Mouse (Mus musculus) limb, embryonic 11.5 days (tissue): ENCODE data around the gene 1700042G07Rik. TPM values are rescaled to one million over a fixed set of nuclear protein-coding genes. Genes with fewer than 3 reads are reported as not detected.
A peak's percentile ranks its signal among the peaks of the same experiment; 100 is the strongest.

Source experiments
- ATAC-seq: fragments of 200-750 bp; cut with Nextera tagmentation; 2 replicates; pipeline ENCODE4 v1.8.0; 2017; ENCODE audit warnings: low read depth; ENCODE audit not compliant: insufficient number of reproducible peaks, low FRiP score, low TSS enrichment
- DNase-seq: peaks from one replicate; pipeline ENCODE4 v3.0.0-alpha.2; 2015; ENCODE audit warnings: low spot score
- H3K27ac ChIP-seq: fragments of 300-500 bp; sonication (generic); replicated peaks from 2 replicates; pipeline ENCODE4 v1.5.1; 2014; ENCODE audit warnings: low read depth, mild to moderate bottlenecking, low read length
- H3K27me3 ChIP-seq: fragments of 300-500 bp; sonication (generic); 2 replicates; pipeline ENCODE4 v1.6.1; 2014; ENCODE audit warnings: mild to moderate bottlenecking, low read length, mixed read lengths; ENCODE audit not compliant: control insufficient read depth, insufficient read depth
- H3K36me3 ChIP-seq: fragments of 300-500 bp; sonication (generic); 2 replicates; pipeline ENCODE4 v1.6.1; 2014; ENCODE audit warnings: mild to moderate bottlenecking, low read length, moderate library complexity, mixed read lengths; ENCODE audit not compliant: control insufficient read depth, insufficient read depth
- H3K4me1 ChIP-seq: fragments of 300-500 bp; sonication (generic); 2 replicates; pipeline ENCODE4 v1.6.1; 2014; ENCODE audit warnings: low read length, mixed read lengths; ENCODE audit not compliant: control insufficient read depth, insufficient read depth
- H3K4me2 ChIP-seq: fragments of 300-500 bp; sonication (generic); 2 replicates; pipeline ENCODE4 v1.6.1; 2014; ENCODE audit warnings: low read depth, mild to moderate bottlenecking, moderate library complexity; ENCODE audit not compliant: severe bottlenecking
- H3K4me3 ChIP-seq: fragments of 300-500 bp; sonication (generic); 2 replicates; pipeline ENCODE4 v1.5.1; 2014; ENCODE audit warnings: low read depth, low read length
- H3K9ac ChIP-seq: fragments of 300-500 bp; sonication (generic); 2 replicates; pipeline ENCODE4 v1.6.1; 2014; ENCODE audit warnings: mild to moderate bottlenecking, low read length
- H3K9me3 ChIP-seq: fragments of 300-500 bp; sonication (generic); 2 replicates; pipeline ENCODE4 v1.6.1; 2016; ENCODE audit warnings: low read length; ENCODE audit not compliant: control insufficient read depth
- WGBS: fragments of 180-500 bp; shearing (Covaris S2); extraction: QIAGEN DNeasy Blood & Tissue Kit; methylation state at CpG from one replicate; pipeline ENCODE4 v1.1.7; 2014; 5-methylcytosine and 5-hydroxymethylcytosine counted together
- polyA plus RNA-seq: library from polyadenylated mRNA; unstranded; fragments of >200 nt; fragmentation: Nextera tagmentation; extraction: Ambion mirVana; gene quantifications from 2 replicates; pipeline ENCODE4 v1.2.1, GENCODE M21; 2014

The 1700042G07Rik gene
- polyA plus RNA-seq, 1 experiment from 2014 or later, result not detected

DNA sequence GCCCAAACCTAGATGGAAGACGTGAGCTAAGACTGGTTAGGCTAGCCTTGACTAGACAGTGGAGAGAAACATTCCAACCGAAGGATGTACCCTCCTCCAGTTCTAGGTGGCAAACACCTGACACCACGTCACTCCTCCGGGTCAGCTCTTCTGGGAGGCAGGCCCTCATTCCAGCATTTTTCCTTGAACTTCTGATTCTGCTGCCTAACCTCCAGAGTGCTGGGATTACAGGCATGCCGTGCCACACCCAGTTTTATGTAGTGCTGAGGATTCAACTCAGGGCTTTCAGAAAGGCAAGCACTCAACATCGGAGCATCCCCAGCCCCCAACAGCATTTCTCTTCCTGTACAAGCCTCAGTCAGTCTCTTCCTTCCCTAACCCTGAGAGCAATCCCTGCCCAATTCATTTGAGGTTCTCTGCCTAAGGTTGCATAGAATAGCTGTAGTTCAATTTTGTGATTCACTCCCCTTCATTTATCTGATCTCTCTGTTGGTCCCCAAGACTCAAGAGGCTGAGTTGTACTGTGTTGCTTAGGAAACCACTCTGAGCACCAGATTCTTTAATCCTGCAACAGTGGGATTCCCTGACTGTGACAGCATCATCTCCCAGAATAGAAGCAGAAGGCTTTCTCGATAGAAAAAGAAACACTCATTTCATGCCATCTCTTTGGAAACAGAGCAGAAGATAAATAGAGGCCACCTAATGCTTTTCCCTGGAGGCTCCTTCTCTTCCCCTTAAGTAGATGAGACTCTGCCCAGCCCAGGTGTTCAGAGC, 32.2 kb upstream of the 1700042G07Rik start:
- DNase-seq (no peak), ATAC-seq (no peak)
- Histone ChIP-seq H3K4me2 (no peak overlapping the region), H3K36me3 (no peaks in the 10 kb centered on the region), H3K27ac (no peak overlapping the region), H3K9ac (no peak overlapping the region), H3K4me1 (peaks cover 9% of the 10 kb centered on the region; the same call in 1 of the 2 replicates), H3K9me3 (no peaks in the 10 kb centered on the region), H3K27me3 (peaks cover 7% of the 10 kb centered on the region; the same call in 1 of the 2 replicates), H3K4me3 (no peak overlapping the region)
- WGBS, result 80% methylated on average over 7 of the region's 7 CpGs

DNA sequence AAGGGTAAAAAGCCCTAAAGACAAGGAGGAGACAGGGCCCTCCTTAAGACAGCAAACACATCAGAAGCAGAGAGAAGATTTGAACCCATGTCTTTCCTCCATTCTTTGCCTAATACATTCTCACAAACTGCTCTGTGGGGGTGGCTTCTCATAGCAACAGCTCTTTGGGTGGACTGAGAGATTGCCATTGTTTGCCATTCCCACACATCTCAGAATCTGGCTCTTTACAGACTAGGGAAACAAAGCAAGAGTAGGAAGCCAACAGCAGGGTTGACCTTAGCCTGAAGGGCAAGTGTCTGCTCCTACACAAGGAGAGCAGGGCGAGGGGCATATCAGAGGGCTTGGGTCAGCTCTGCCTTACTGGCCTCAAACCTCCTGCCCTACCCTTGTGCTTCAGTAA, 31.4 kb upstream of the 1700042G07Rik start:
- DNase-seq, result no peak
- peaks cover 9% of the 10 kb centered on the region; the same call in 1 of the 2 replicates for H3K4me1 ChIP-seq
- H3K27ac ChIP-seq, result no peak overlapping the region
- ATAC-seq, result no peak
- H3K4me2 ChIP-seq, result no peak overlapping the region
- H3K27me3 ChIP-seq, result peaks cover 7% of the 10 kb centered on the region; the same call in 1 of the 2 replicates
- no peaks in the 10 kb centered on the region for H3K36me3 ChIP-seq
- no peak overlapping the region for H3K9ac ChIP-seq
- no peak overlapping the region for H3K4me3 ChIP-seq
- H3K9me3 ChIP-seq, result no peaks in the 10 kb centered on the region
- WGBS, result 73% methylated on average over 1 of the region's 1 CpGs

DNA sequence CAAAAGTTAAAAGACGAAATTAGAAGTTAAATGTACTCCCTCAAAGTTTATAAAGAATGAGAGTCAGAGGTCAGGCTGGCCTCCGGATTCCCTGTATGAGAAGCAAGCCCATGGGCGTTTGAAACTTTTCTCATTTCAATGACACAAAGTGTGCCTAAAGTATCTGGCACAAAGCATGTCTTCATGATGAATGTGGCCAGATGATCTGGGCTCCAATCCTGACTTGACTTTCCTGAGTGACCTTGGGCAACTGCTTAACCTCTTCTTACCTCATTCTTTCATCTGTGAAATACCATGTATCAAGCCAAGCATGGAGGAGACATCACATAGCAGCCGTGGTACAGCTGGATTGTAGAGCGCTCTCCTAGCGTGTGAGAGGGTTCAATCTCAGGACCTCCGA, 30.9 kb upstream of the 1700042G07Rik start:
- Histone ChIP-seq H3K27me3 (peaks cover 7% of the 10 kb centered on the region; the same call in 1 of the 2 replicates), H3K9ac (no peak overlapping the region), H3K36me3 (no peaks in the 10 kb centered on the region), H3K4me3 (no peak overlapping the region), H3K4me1 (peaks cover 9% of the 10 kb centered on the region; the same call in 1 of the 2 replicates), H3K27ac (no peak overlapping the region), H3K9me3 (no peaks in the 10 kb centered on the region), H3K4me2 (no peak overlapping the region)
- 88% methylated on average over 7 of the region's 7 CpGs for WGBS
- DNase-seq, result no peak
- ATAC-seq, result no peak

DNA sequence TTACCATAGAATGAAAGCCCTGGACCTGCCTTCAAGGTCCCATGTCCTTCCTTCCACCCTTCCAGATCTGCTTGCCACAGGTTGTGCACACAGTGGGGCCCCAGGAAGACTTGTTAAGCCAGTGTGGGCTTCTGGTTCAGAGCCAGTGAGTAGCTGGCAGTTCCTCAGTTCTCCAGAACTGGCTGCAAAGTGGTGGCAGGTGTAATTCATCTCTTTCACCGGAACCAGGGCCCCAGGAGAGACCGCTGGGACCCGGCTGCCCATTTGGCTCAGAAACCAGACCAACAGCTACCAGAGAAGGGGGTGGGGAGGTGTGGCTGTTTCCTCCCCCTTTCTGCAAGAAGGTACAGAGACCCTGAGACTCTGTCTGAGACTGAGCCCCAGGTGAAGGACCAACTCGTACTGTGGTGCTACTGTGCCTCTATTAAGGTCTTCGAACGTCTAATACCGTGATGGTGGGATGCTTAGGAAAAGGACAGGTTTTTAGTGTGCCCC, 29.8 kb upstream of the 1700042G07Rik start:
- peaks cover 9% of the 10 kb centered on the region; the same call in 1 of the 2 replicates for H3K4me1 ChIP-seq
- H3K9ac ChIP-seq, result no peak overlapping the region
- 5% methylated on average over 7 of the region's 7 CpGs for WGBS
- H3K9me3 ChIP-seq, result no peaks in the 10 kb centered on the region
- H3K4me3 ChIP-seq, result peak overlapping the region; percentile 69
- no peak for DNase-seq
- H3K36me3 ChIP-seq, result no peaks in the 10 kb centered on the region
- peaks cover 7% of the 10 kb centered on the region; the same call in 1 of the 2 replicates for H3K27me3 ChIP-seq
- peak overlapping the region; percentile 96 for H3K4me2 ChIP-seq
- H3K27ac ChIP-seq, result no peak overlapping the region
- no peak for ATAC-seq

DNA sequence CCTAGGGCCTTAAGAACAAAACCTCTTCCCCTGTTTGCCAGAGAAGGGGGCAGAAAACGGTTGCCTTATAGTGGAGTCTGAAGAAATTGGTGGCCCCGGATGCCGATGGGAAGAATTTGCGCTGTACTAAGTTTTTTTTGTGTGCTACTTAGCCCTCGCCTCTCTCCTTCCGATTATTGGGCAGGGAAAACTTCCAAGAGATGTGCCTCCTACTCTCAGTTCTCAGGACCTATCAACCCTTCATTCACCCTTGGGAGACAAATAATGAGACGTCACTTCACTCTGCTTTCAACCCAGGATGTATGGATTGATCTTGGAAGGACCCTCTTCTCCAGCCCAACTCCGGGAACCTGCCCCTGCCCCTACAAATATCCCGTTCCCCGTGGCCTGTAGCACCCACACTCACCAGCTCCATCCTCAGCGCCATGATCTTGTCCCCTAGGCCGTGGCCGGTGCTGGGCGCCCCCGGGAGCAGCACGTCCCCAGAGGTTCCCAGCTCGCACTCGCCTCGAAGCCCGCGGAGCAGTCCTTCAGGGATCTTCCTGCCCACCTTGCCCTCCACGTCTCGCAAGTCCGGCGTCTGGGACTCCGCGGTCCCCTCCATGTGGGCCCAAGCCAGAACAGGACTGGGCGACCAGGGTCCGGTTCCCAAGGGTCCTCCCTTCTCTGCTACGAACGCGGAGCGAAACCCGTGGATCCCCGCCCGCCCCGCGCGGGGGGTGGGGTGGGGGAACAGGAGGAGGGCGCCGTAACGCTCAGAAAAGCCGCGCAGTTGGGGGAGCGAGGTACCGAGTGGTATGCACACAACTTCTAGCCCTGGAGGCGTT, 29.1 kb upstream of the 1700042G07Rik start:
- no peaks in the 10 kb centered on the region for H3K9me3 ChIP-seq
- no peak overlapping the region for H3K27ac ChIP-seq
- H3K4me2 ChIP-seq, result peak overlapping the region; percentile 96
- peak overlapping the region; percentile 69 for H3K4me3 ChIP-seq
- peak overlapping the region; percentile 77 for H3K9ac ChIP-seq
- DNase-seq (peak; percentile 79), ATAC-seq (peak; percentile 63)
- WGBS, result under 1% methylated on average over 47 of the region's 47 CpGs
- H3K36me3 ChIP-seq, result no peaks in the 10 kb centered on the region
- peaks cover 7% of the 10 kb centered on the region; the same call in 1 of the 2 replicates for H3K27me3 ChIP-seq
- H3K4me1 ChIP-seq, result peaks cover 9% of the 10 kb centered on the region; the same call in 1 of the 2 replicates

DNA sequence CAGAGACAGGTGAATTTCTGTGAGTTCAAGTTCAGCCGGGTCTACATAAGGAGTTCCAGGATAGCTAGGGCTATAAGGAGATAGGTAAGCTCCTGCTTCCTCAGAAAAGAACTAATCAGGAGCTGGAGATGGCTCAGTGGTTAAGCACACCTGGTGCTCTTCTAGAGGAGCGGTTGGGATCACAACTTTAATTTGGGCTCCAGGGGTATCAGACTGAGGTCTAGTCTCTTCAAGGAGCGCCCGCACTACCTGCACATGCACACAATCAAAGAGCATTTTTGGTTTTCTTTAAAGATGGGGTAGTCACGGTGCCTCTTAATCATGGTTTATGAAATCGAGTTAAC, 23.4 kb upstream of the 1700042G07Rik start:
- 20% methylated on average over 6 of the region's 6 CpGs for WGBS
- Histone ChIP-seq H3K4me3 (peak overlapping the region; percentile 70), H3K36me3 (peaks cover 20% of the 10 kb centered on the region), H3K27ac (peak overlapping the region; percentile 81), H3K9me3 (no peaks in the 10 kb centered on the region), H3K9ac (peak overlapping the region; percentile 95), H3K4me1 (0 out of 2 replicates have a peak, but pooled peaks cover 4% of the 10 kb centered on the region), H3K27me3 (no peaks in the 10 kb centered on the region), H3K4me2 (peak overlapping the region; percentile 46)
- DNase-seq (no peak), ATAC-seq (no peak; the same call in 1 of the 2 replicates)

DNA sequence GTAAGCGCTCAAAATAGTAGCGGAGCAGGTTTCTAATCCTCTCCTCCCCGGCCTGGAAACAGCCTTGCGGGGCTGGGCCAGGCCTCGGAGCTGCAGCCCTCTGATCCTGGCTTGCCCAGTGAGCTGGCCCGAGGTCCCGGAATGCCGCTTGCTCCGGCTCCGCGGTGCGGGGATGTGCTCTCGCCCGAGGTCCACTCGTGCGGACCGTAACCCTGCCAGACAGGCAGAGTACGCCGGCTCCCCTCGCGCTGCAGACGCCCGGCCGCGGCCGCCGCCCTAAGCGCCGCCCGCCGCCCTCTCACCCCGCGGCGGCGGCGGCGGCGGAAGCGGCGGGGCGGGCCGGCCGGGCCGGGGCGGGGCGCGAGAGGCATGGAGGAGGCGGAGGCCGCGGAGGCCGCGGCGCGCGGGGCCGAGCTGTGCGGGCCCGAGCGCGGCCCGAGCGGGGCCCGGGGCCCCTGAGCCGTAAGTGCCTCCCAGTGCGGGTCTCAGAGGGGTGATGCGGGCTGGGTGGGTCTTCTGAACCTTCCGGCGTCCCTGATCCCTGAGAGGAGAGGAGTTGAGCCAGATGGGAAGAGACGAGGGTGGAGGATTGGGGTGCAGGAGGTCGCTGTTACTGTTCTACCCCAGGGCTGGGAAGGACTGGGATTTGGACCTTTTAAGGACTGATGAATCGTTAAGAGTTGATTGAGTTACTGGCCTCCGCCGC, 22.9 kb upstream of the 1700042G07Rik start:
- Histone ChIP-seq H3K27ac (peak overlapping the region; percentile 81), H3K27me3 (no peaks in the 10 kb centered on the region), H3K9me3 (no peaks in the 10 kb centered on the region), H3K4me1 (0 out of 2 replicates have a peak, but pooled peaks cover 4% of the 10 kb centered on the region), H3K9ac (peak overlapping the region; percentile 95), H3K4me2 (peak overlapping the region; percentile 46), H3K4me3 (peak overlapping the region; percentile 70), H3K36me3 (peaks cover 23% of the 10 kb centered on the region)
- under 1% methylated on average over 59 of the region's 73 CpGs for WGBS
- ATAC-seq (peak; percentile 87), DNase-seq (peak; percentile 76)

DNA sequence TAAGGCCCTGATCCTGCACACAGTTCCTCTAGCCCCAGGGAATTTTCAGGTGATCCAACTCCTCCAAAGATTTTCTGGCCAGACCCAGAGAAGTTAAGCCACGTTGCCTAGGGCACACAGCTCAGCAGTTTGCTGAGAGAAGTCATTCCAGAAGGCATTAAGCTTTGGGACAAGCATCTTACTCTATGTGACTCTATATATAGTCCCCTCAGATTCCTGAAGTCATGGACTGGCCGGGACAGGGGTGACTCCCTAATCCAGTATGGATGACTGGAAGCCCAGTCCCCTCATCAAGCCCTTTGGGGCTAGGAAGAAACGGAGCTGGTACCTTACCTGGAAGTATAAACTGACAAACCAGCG, 22.3 kb upstream of the 1700042G07Rik start:
- Histone ChIP-seq H3K4me1 (0 out of 2 replicates have a peak, but pooled peaks cover 4% of the 10 kb centered on the region), H3K9me3 (no peaks in the 10 kb centered on the region), H3K4me3 (peak overlapping the region; percentile 70), H3K36me3 (peaks cover 27% of the 10 kb centered on the region), H3K9ac (peak overlapping the region; percentile 95), H3K27ac (no peak overlapping the region; the same call in 1 of the 2 replicates), H3K4me2 (peak overlapping the region; percentile 46), H3K27me3 (no peaks in the 10 kb centered on the region)
- ATAC-seq (peak; percentile 27; the same call in 1 of the 2 replicates), DNase-seq (no peak)
- WGBS, result 22% methylated on average over 4 of the region's 4 CpGs
